Mouse (Mus musculus): ENCODE data around the gene Srsf10. TPM values are rescaled to one million over a fixed set of nuclear protein-coding genes. Genes with fewer than 3 reads are reported as not detected.

Srsf10 gene
- polyA plus RNA-seq, 2 experiments from 2014 or later: 172 to 181 TPM

GRCm38 (mm10) chr4:135886184-135886583, 30.6 kb downstream of the Srsf10 start:
- ATAC-seq: no peak

- no peak for ATAC-seq
Measured at GRCm38 (mm10) chr4:135888448-135889057, 33.0 kb downstream of the Srsf10 start.

- no peak for ATAC-seq
Measured at GRCm38 (mm10) chr4:135889146-135889883, 33.8 kb downstream of the Srsf10 start.

- ATAC-seq: peak; percentile 89
Measured at GRCm38 (mm10) chr4:135889884-135890283, 34.3 kb downstream of the Srsf10 start.

GRCm38 (mm10) chr4:135891539-135891938, 36.0 kb downstream of the Srsf10 start:
- no peak for ATAC-seq

- no peak for ATAC-seq
Measured at GRCm38 (mm10) chr4:135892884-135893283, 37.3 kb downstream of the Srsf10 start.

GRCm38 (mm10) chr4:135895071-135895571, 39.6 kb downstream of the Srsf10 start, which contains the start of gene Cnr2:
Gene Cnr2, plus strand, starts transcription at chr4:135895394.
- peak; percentile 55 for ATAC-seq

- ATAC-seq: no peak
Measured at GRCm38 (mm10) chr4:135896157-135896556, 40.6 kb downstream of the Srsf10 start.

- ATAC-seq: peak; percentile 92
Measured at GRCm38 (mm10) chr4:135898380-135899049, 43.0 kb downstream of the Srsf10 start.

GRCm38 (mm10) chr4:135899050-135899448, 43.5 kb downstream of the Srsf10 start:
- no peak for ATAC-seq

- no peak for ATAC-seq
Measured at GRCm38 (mm10) chr4:135900008-135900407, 44.5 kb downstream of the Srsf10 start.

- ATAC-seq: no peak
Measured at GRCm38 (mm10) chr4:135902606-135903242, 47.2 kb downstream of the Srsf10 start.

GRCm38 (mm10) chr4:135904810-135905209, 49.3 kb downstream of the Srsf10 start:
- no peak for ATAC-seq

- no peak for ATAC-seq
Measured at GRCm38 (mm10) chr4:135906633-135907032, 51.1 kb downstream of the Srsf10 start.

- ATAC-seq: no peak
Measured at GRCm38 (mm10) chr4:135909326-135910066, 53.9 kb downstream of the Srsf10 start.

GRCm38 (mm10) chr4:135911531-135911930, 56.0 kb downstream of the Srsf10 start:
- ATAC-seq: peak; percentile 89

GRCm38 (mm10) chr4:135912164-135912563, 56.6 kb downstream of the Srsf10 start:
- no peak for ATAC-seq

- ATAC-seq: no peak
Measured at GRCm38 (mm10) chr4:135912835-135913234, 57.3 kb downstream of the Srsf10 start.

- no peak for ATAC-seq
Measured at GRCm38 (mm10) chr4:135913433-135913832, 57.9 kb downstream of the Srsf10 start.

- ATAC-seq: no peak
Measured at GRCm38 (mm10) chr4:135918635-135919279, 63.2 kb downstream of the Srsf10 start.

- ATAC-seq: no peak
Measured at GRCm38 (mm10) chr4:135919280-135919639, 63.7 kb downstream of the Srsf10 start.

All from activated CD4-positive, CD25-positive, alpha-beta regulatory T cell, adult 4 months (primary cell).